Mouse (Mus musculus): ENCODE data around the gene Gm21560. TPM values are rescaled to one million over a fixed set of nuclear protein-coding genes. Genes with fewer than 3 reads are reported as not detected.

Gm21560 gene
- polyA plus RNA-seq (2012; rRNA removed) = not detected in 2 replicates

GRCm38 (mm10) chr14:6219192-6219591 lies at the start of gene Gm21560:
TSS of gene Gm21560 (minus strand) at chr14:6219292.

Other genes with a start within 250 kb of the Gm21560 start
- gene Gm3453, start 240.2 kb downstream of the Gm21560 start, polyA plus RNA-seq (2012; rRNA removed) = not detected in 2 replicates
- not detected in 2 replicates for gene Gm6337, start 161.0 kb downstream of the Gm21560 start, polyA plus RNA-seq (2012; rRNA removed)
- not detected in 2 replicates for gene Gm8206, start 125.3 kb downstream of the Gm21560 start, polyA plus RNA-seq (2012; rRNA removed)
- not detected in 2 replicates for gene Gm3468, start 110.6 kb downstream of the Gm21560 start, polyA plus RNA-seq (2012; rRNA removed)
- gene Gm3476, start 93.5 kb downstream of the Gm21560 start, polyA plus RNA-seq (2012; rRNA removed) = not detected in 2 replicates
- 0.87 TPM in 1 of 2 replicates, not detected in the other for gene Gm3411, start 68.0 kb upstream of the Gm21560 start, polyA plus RNA-seq (2012; rRNA removed)
- gene Gm21103, start 85.6 kb upstream of the Gm21560 start, polyA plus RNA-seq (2012; rRNA removed) = not detected in 2 replicates
- not detected in 2 replicates for gene Gm3618, start 124.4 kb upstream of the Gm21560 start, polyA plus RNA-seq (2012; rRNA removed)
- not detected in 2 replicates for gene Gm16440, start 171.0 kb upstream of the Gm21560 start, polyA plus RNA-seq (2012; rRNA removed)
- gene Gm3591, start 193.2 kb upstream of the Gm21560 start, polyA plus RNA-seq (2012; rRNA removed) = 0.32 TPM in 1 of 2 replicates, not detected in the other
- gene Gm3594, start 225.3 kb upstream of the Gm21560 start, polyA plus RNA-seq (2012; rRNA removed) = not detected in 2 replicates

All from ovary, adult 2 months (tissue).